Mouse (Mus musculus) heart, adult 8-10 months (tissue): ENCODE data around the gene Gm12394. TPM values are rescaled to one million over a fixed set of nuclear protein-coding genes. Genes with fewer than 3 reads are reported as not detected.
"Not testable (repeated sequence)": the region's sequence is repeated elsewhere in the genome, so short reads cannot be mapped to it uniquely, and the experiment has no call there.

Experiments used
- DNase-seq: peaks from one replicate; pipeline ENCODE4 v3.0.0; 2022; ENCODE audit warnings: low spot score
- total RNA-seq, 4 experiments: library from RNA; stranded (reverse); gene quantifications; 2 replicates each; pipeline ENCODE4 v1.2.4; 2022

Gm12394 gene
- total RNA-seq, 4 experiments from 2014 or later, result not detected

- not testable (repeated sequence) for DNase-seq
Measured at GRCm38 (mm10) chr4:42860483-42860882, 3.9 kb upstream of the Gm12394 start.

- not testable (repeated sequence) for DNase-seq
Measured at GRCm38 (mm10) chr4:42853788-42854187, 2.8 kb downstream of the Gm12394 start, which contains the start of gene Fam205a1. TSS of gene Fam205a1 (minus strand) at chr4:42853888.

- not testable (repeated sequence) for DNase-seq
Measured at GRCm38 (mm10) chr4:42773893-42774292, 82.7 kb downstream of the Gm12394 start, which contains the start of gene Ccl21a. TSS of gene Ccl21a (minus strand) at chr4:42773993.

GRCm38 (mm10) chr4:42756477-42756876 is 100.1 kb downstream of the Gm12394 start, which contains the start of gene Ccl19:
TSS of gene Ccl19 (minus strand) at chr4:42756577.
- DNase-seq, result not testable (repeated sequence)

- DNase-seq, result not testable (repeated sequence)
Measured at GRCm38 (mm10) chr4:42735245-42735644, 121.3 kb downstream of the Gm12394 start, which contains the start of gene 4930578G10Rik. TSS of gene 4930578G10Rik (plus strand) at chr4:42735545.

Other genes with a start within 250 kb of the Gm12394 start
- gene Gm10591, start 244.6 kb downstream of the Gm12394 start, total RNA-seq, result not detected
- 1 to 10 TPM; 2.0 to 5.4 (median 2.9) TPM for gene Gm2564, start 227.1 kb downstream of the Gm12394 start, total RNA-seq
- not detected for gene Ccl27b, start 201.5 kb downstream of the Gm12394 start, total RNA-seq
- gene Il11ra2, start 194.9 kb downstream of the Gm12394 start, total RNA-seq, result under 1 TPM in 1 of 4 experiments, not detected in 3; 0.23 TPM
- gene 4930578G10Rik, start 121.2 kb downstream of the Gm12394 start, total RNA-seq, result not detected
- under 1 TPM; 0.50 to 0.75 (median 0.61) TPM for gene Ccl19, start 100.2 kb downstream of the Gm12394 start, total RNA-seq
- gene Ccl21a, start 82.8 kb downstream of the Gm12394 start, total RNA-seq, result 10 to 100 TPM; 55.3 to 66.3 (median 58.5) TPM
- not detected for gene Fam205a1, start 2.9 kb downstream of the Gm12394 start, total RNA-seq
- 10 to 100 TPM in 2 of 4 experiments, 1 to 10 TPM in 2; 7.5 to 11.8 (median 10.3) TPM for gene Fam205c, start 17.5 kb upstream of the Gm12394 start, total RNA-seq
- 1 to 10 TPM; 4.3 to 9.8 (median 7.0) TPM for gene Phf24, start 59.9 kb upstream of the Gm12394 start, total RNA-seq
- gene Dnajb5, start 93.0 kb upstream of the Gm12394 start, total RNA-seq, result 100 to 1,000 TPM in 2 of 4 experiments, 10 to 100 TPM in 2; 65.1 to 119 (median 88.0) TPM
- gene 1700022I11Rik, start 112.8 kb upstream of the Gm12394 start, total RNA-seq, result not detected
- gene Vcp, start 143.7 kb upstream of the Gm12394 start, total RNA-seq, result 100 to 1,000 TPM; 255 to 280 (median 263) TPM
- 1 to 10 TPM; 1.7 to 2.8 (median 2.2) TPM for gene Fancg, start 153.7 kb upstream of the Gm12394 start, total RNA-seq
- gene Pigo, start 169.0 kb upstream of the Gm12394 start, total RNA-seq, result 10 to 100 TPM; 19.6 to 27.4 (median 23.6) TPM
- 100 to 1,000 TPM; 104 to 110 (median 108) TPM for gene Stoml2, start 174.9 kb upstream of the Gm12394 start, total RNA-seq
- 10 to 100 TPM; 25.7 to 34.1 (median 30.1) TPM for gene Fam214b, start 189.4 kb upstream of the Gm12394 start, total RNA-seq
- 10 to 100 TPM in 3 of 4 experiments, 1 to 10 TPM in 1; 7.7 to 11.7 (median 10.1) TPM for gene Unc13b, start 202.2 kb upstream of the Gm12394 start, total RNA-seq